Mouse (Mus musculus): ENCODE data around the gene Ip6k3.
A peak's percentile ranks its signal among the peaks of the same experiment; 100 is the strongest.

The Ip6k3 gene

GRCm38 (mm10) chr17:27182401-27182800 lies 14.8 kb upstream of the Ip6k3 start:
- no peak for DNase-seq (ENCODE audit: low spot score)

- DNase-seq (ENCODE audit: low spot score) = no peak
Observed at GRCm38 (mm10) chr17:27181666-27182065, 14.1 kb upstream of the Ip6k3 start.

DNA sequence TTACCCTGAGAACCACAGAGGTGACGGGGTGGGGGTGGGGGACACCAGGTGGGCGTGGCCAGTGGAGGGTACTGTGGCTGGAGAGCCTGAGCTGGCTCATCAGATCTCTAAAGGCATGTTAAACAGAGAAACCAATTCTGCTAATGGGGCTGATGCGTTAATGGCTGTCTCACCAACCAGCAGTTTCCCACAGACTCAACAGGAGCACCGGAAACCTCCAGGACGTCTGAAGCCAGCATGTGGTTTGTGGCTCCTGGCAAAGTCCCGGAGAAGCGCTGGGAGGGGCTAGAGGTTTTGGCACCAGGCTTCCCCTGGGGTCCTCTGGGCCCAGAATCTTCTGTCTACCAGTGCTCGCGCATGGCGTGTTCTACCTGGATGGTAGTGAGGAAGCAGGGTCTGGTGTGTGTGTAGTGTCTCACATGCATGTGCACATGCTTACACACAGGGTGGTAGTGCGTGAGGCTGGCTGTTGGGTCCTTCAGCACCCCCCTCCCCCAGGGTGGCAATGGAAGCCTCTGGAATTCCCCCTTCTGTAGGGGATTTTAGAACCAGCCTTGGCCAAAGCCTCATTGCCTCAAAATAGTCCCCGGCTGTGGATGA lies 12.2 kb upstream of the Ip6k3 start:
- DNase-seq (ENCODE audit: low spot score) = no peak

DNA sequence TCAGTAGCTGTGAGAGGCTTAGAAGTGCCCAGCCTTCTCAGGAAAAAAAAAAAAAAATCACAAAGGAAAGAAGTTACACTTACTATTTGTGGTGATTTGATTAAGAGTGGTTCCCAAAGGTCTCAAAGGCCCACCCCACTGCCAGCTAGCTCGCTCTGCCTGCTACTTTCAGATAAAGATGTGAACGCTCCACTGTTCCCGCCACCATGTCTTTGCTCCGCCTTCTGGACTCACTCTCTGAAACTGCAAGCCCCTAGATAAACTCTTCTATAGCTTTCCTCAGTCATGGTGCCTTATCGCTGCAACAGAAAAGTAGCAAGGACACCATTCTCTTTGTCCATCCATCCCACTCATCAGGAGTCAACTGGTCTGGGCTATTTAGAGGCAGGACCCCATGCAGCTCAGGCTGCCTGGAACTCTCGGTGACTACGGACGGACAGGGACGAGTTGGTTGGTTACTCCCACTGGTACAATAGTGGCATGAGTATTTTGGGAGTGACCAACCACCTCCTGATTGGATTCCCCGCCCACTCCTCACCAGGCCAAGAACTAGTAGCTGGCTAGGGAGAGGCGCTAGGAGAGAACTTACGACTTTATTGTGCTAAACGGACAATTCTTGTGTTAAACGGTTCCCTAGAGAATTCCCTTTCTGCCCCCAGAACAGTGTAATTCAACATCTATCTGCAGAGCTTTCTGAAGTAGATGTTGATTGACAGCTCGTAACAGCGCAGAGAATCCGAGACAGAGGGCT lies 11.0 kb upstream of the Ip6k3 start:
- DNase-seq (ENCODE audit: low spot score) = no peak

DNA sequence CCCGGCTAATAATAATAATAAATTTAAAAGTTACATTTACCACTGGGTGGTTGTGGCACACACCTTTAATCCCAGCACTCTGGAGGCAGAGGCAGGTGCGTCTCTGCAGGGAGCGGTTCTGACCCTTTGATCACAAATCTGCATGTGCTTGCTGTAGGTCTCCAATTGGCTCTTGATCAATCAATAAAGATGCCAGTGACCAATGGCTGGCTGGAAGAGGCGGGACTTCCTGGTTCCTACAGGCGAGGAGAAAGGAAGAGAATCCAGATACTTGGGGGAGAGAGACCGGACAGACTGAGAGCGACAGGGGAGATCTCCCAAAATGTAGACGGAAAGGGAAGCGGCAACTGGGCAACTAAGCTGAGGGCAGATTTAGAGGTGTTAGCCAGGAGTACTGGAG lies 10.4 kb upstream of the Ip6k3 start:
- peak; percentile 41 for DNase-seq (ENCODE audit: low spot score)

DNA sequence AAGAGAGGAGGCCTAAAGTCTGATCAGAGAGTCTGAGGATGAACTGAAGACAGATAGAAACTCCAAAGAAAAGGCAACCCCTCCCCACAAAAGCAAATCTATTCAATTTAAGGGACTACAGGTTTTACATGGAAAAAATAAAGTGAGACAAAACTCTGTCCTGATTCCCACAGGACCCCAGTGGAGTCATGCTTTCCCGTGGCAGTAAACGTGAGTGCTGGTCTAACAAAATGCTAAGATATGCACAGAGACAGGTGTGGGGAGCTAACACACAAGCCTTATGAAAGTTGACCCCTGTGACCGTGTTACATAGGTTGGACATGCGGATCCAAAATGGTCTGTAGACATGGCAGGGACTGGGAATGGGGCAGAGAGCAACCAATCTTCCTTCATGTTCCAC lies 9.2 kb upstream of the Ip6k3 start:
- DNase-seq (ENCODE audit: low spot score) = no peak

DNA sequence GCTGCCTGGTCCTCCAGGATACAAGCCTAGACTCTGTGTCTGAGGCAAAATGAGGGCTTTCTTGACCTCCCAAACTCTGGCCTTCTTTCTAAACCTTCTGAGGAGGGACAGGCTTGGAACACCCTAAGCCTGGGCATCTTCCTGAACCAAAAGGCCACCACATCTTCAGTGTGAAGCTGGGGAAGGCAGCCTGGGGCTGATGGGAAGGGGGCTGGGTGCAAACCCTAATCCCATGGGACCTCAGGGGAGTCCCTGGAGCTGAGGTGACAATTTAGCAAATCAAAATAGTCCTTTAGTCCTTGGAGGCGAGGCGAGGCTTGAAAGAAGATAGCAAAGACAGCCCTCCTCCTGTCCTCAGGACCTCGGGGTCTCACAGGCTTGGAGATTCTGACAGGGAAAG lies 8.7 kb upstream of the Ip6k3 start:
- no peak for DNase-seq (ENCODE audit: low spot score)

GRCm38 (mm10) chr17:27175196-27175874 lies 7.7 kb upstream of the Ip6k3 start:
- DNase-seq (ENCODE audit: low spot score) = no peak

GRCm38 (mm10) chr17:27173715-27174114 lies 6.1 kb upstream of the Ip6k3 start:
- no peak for DNase-seq (ENCODE audit: low spot score)

DNA sequence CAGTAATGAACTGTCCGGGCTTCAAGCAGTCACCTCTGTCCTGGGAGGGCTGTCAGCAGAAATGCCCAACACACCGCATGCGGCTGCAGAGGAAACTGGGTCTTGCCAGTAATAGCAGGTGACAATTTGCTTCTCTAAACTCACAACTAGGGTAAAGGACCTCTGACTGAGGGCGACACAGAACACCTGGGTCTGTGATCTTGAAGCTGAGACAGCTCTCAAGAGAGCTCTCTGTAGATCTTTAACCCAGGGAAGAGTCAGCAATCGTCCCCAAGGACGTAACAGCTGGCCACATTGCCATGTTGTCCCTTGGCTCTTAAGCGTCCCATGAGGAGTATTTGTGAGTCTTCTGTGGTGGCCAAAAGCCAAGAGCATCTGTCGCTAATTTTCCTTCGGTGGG lies 4.9 kb upstream of the Ip6k3 start:
- DNase-seq (ENCODE audit: low spot score) = no peak

DNA sequence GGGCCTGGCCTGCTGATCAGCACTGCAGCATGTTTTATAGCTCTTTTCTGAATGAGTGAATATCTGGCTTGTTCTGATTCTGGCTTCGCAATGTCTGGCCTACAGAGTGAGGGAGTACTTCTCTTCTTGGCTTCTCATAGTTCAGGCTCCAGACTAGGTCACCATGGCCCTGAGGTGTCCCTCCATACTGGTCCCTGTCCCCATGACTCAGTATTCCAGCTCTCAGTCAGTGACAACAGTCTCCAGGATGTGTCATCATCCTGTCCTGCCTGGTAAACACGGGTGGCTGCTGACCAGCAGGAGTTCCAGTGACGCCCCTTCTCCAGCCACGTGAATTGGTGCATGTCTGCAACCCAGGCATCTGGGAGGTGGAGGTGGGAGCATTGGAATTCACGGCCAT lies 3.5 kb upstream of the Ip6k3 start:
- no peak for DNase-seq (ENCODE audit: low spot score)

DNA sequence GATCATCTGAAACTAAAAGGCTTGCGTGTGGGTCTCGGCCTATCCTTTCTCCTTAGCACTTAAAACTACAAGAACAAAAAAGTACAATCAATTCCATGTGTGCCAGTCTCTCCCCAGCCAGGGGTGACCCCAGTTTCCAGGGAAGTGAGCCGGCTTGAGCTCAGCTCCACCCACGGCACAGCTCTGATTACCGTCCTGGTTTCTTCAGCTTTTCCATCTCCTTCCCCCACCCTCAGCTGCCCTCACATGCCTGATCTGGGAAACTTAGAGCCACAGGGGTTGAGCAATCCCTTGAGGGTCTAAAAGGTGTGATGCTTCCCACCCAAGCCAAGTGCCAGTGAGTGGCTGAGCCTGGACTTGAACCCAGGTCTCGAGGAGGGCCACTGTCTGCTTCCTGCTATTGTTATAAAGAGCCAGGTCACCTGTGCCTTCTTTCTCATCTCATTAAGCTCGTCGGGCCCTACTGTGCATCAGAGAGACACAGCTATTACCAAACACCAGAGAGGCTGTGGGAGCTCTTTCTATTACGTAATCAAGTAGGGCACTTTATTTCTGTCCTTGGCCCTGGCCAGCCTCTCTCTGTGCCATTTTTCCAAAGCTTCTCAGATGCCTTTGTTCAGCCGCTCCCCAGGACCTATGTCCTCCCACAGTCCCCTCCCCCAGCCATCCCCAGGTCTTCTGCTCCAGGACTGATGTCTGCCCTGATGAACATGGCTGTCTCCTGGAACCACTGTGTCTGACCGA lies 2.5 kb upstream of the Ip6k3 start:
- no peak for DNase-seq (ENCODE audit: low spot score)

DNA sequence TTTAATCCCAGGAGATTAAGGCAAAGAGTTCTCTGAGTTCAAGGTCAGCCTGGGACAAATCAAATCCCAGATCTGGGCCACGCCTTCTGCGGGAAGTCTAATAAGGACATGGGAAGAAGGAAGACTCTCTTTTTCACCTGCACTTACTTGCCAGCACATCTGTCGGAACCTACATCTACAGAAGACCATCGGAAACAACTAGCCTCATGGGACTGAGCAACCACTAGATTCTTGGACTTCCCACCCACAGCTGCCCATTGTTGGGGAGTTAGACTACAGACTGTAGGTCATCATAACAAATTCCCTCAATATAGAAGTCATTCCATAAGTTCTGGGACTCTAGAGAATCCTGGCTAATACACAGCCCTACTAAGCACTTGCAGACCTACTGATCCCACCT lies 974 bp upstream of the Ip6k3 start:
- DNase-seq (ENCODE audit: low spot score) = no peak

DNA sequence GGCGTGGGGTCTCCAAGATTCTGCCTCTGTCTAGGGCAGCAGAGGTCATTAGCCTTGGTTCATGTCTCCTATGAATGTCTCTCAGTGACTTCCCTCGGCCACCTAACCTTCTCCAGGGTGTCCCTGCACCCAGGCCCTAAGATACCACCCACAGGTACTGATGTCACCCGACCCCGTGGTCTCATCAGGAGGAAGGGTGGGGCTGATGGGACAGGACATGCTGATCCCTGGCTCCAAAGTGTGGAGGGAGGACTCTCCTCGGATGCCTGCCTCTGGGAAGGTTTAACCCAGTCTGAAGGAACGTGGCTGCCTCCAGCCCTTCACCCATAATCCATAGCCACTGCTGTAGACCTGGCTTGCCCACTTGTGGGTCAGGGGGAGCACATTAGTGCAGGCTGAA lies 694 bp downstream of the Ip6k3 start:
- DNase-seq (ENCODE audit: low spot score) = no peak

DNA sequence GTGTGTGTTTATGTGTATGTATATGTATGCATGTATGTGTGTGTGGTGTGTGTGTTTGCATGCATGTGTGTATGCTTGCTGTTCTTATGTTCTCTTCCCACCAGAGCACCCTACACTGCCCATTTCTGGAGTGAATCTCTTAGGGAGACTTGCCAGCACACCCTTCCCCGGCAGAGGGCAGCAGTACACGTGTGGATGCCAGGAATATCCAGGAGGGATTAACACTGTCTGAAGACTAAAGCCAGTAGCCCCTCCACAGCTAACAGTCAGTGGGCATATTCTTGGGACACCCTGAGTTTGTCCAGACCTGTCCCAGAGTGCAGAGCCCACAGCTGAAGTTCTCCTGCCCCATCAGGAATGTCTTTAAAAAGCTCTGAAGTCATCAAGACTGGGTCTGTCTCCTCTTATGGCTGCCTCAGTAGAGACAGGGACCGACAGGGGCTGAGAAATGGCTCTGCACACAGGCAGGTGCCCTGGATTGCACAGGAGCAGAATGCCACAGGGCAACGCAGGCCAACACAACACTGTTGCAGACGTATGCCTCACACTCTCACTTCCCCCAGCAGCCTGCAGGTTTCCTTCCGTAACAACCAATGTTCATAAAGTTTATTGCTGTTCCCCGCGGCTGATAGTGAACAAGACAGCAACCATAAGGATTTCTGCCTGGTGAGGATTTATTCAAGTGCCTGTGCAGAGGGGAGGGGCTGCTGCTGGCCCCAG lies 2.4 kb downstream of the Ip6k3 start:
- DNase-seq (ENCODE audit: low spot score) = peak; percentile 58

- DNase-seq (ENCODE audit: low spot score) = no peak
Observed at GRCm38 (mm10) chr17:27160905-27161304, 6.7 kb downstream of the Ip6k3 start.

DNA sequence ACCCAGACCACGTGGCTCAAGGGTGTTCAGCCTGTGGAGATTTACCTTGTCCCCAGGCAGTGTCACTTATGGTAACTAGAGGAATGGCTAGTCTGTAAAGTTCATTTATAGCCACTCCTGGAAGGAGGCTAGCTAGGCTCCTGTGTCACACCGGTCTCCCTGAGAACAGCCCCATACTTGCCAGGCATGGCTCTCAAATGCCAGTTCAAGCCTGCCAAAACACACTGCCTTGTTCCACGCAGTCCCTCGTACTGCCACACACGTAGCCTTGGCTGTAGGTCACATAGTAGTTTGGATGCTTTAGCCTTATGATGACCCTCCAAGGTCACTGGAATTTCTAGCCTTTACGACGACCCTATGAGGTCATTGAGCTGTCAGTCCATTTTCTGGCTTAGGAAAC lies 8.4 kb downstream of the Ip6k3 start:
- no peak for DNase-seq (ENCODE audit: low spot score)

GRCm38 (mm10) chr17:27158439-27158838 lies 9.2 kb downstream of the Ip6k3 start:
- no peak for DNase-seq (ENCODE audit: low spot score)

DNA sequence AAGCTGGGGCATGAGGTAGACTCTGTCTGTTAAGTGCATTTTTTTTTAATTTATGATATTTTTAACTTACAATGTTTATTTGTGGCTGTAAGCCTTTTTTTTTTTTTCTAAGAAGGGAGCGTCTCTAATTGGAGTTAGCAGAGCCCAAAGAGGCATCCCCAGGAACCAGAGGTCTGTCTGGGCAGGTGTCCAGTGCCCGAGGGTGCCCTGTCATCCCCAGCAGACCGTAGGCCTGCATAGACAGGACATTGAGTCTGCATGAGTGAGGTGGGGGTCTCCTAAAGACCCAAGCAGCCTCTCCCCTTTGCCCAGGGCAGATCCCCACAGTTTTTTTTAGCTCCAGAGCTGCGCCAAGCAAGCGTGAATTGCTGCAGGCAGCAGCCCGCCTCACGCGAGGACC lies 11.8 kb downstream of the Ip6k3 start:
- no peak for DNase-seq (ENCODE audit: low spot score)

- DNase-seq (ENCODE audit: low spot score) = no peak
Observed at GRCm38 (mm10) chr17:27154881-27155280, 12.7 kb downstream of the Ip6k3 start.

DNA sequence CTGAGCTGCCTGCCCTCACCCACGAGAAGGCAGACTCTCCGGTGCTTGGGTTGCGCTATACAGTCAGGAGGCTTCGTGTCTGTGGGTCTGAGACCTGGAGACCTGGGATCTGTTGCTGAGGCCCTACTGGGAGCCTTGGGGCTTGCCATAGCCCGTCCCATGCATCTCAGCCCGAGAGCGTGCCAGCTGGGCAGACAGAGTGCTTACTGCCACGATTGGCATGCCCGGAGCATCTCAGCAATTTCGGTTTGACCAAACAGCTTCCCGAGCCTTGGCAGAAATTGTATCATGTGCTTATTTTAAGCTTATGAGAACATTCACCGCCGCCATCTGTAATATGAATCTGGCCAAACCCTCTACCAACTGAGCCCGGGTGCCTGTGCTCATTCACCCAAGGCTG lies 13.3 kb downstream of the Ip6k3 start:
- no peak for DNase-seq (ENCODE audit: low spot score)

DNA sequence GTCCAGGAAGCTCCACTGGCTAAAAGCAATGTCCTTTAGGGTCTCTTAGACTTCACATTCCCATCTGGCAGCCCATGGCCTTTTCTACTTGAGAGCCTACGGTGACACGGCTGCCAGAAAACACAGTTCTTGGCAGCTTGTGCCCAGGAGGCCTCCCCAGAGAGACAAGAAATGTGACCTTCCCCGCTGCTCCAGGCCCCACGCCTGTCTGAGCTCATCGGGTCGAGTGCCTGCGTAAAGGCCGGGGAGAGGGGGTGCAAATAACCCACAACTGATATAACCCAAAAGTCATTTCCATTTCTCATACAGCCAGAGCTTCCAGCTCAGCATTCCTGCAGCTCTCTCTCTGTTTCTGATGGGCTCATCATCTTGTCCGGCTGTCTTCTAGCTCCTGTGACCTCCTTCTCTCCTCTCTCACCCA lies 13.8 kb downstream of the Ip6k3 start:
- DNase-seq (ENCODE audit: low spot score) = no peak
